Mouse (Mus musculus) limb, embryonic 13.5 days (tissue): Measurements from ENCODE around the gene Cox8b. TPM values are rescaled to one million over a fixed set of nuclear protein-coding genes. Genes with fewer than 3 reads are reported as not detected.

ENCODE experiments used
- ATAC-seq: fragments of 200-750 bp; cut with Nextera tagmentation; 2 replicates; pipeline ENCODE4 v1.8.0; 2017; ENCODE audit warnings: low read depth, moderate number of reproducible peaks, moderate TSS enrichment; ENCODE audit not compliant: low FRiP score
- H3K27ac ChIP-seq: fragments of 300-500 bp; sonication (generic); 2 replicates; pipeline ENCODE4 v1.5.1; 2015; ENCODE audit warnings: inconsistent platforms, mild to moderate bottlenecking, moderate library complexity
- H3K27me3 ChIP-seq: fragments of 300-500 bp; sonication (generic); 2 replicates; pipeline ENCODE4 v1.6.1; 2015; ENCODE audit warnings: mild to moderate bottlenecking, inconsistent platforms
- H3K36me3 ChIP-seq: fragments of 300-500 bp; sonication (generic); 2 replicates; pipeline ENCODE4 v1.6.1; 2015; ENCODE audit warnings: inconsistent platforms, mild to moderate bottlenecking, moderate library complexity
- H3K4me1 ChIP-seq: fragments of 300-500 bp; sonication (generic); 2 replicates; pipeline ENCODE4 v1.6.1; 2015; ENCODE audit warnings: inconsistent platforms
- H3K4me2 ChIP-seq: fragments of 300-500 bp; sonication (generic); replicated peaks from 2 replicates; pipeline ENCODE4 v1.6.1; 2015; ENCODE audit warnings: inconsistent platforms, mild to moderate bottlenecking, moderate library complexity
- H3K4me3 ChIP-seq: fragments of 300-500 bp; sonication (generic); 2 replicates; pipeline ENCODE4 v1.5.1; 2015; ENCODE audit warnings: moderate library complexity, mild to moderate bottlenecking, inconsistent platforms
- H3K9ac ChIP-seq: fragments of 300-500 bp; sonication (generic); 2 replicates; pipeline ENCODE4 v1.6.1; 2015; ENCODE audit warnings: mild to moderate bottlenecking, inconsistent platforms
- H3K9me3 ChIP-seq: fragments of 300-500 bp; sonication (generic); 2 replicates; pipeline ENCODE4 v1.6.1; 2016; ENCODE audit warnings: inconsistent platforms
- WGBS: fragments of 180-500 bp; shearing (Covaris S2); methylation state at CpG from one replicate; pipeline ENCODE4 v1.1.7; 2015; 5-methylcytosine and 5-hydroxymethylcytosine counted together
- polyA plus RNA-seq: library from polyadenylated mRNA; unstranded; fragments of >200 nt; fragmentation: Nextera tagmentation; extraction: Ambion mirVana; gene quantifications from 2 replicates; pipeline ENCODE4 v1.2.1, GENCODE M21; 2015

Gene Cox8b
- polyA plus RNA-seq, 1 experiment from 2014 or later = 9.3 TPM

DNA sequence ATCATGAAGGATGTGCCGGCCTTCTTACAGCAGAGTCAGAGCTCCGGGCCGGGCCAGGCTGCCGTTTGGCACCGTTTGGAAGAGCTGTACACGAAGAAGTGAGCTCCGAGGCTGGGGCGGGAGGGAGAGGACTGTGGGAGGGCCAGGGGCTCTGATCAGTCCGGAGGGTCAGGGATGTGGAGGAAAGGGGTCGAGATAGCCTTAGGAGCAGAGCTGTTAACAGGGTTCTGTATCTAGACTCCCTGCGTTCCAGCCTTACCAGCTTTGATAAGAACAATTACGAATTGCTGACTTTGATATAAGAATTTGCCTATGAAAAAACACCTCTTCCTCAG is 17.8 kb downstream of the Cox8b start:
- H3K9me3 ChIP-seq = no peaks in the 10 kb centered on the region
- H3K4me1 ChIP-seq = peaks cover 21% of the 10 kb centered on the region
- no peaks in the 10 kb centered on the region for H3K27me3 ChIP-seq
- H3K27ac ChIP-seq = peak overlapping the region; percentile 76; the same call in 1 of the 2 replicates
- peak overlapping the region; percentile 95 for H3K4me3 ChIP-seq
- peaks cover 40% of the 10 kb centered on the region for H3K36me3 ChIP-seq
- peak overlapping the region; percentile 81 for H3K9ac ChIP-seq
- WGBS = under 1% methylated on average over 12 of the region's 12 CpGs
- ATAC-seq = peak; percentile 48; the same call in 1 of the 2 replicates
- H3K4me2 ChIP-seq = peak overlapping the region; percentile 73

DNA sequence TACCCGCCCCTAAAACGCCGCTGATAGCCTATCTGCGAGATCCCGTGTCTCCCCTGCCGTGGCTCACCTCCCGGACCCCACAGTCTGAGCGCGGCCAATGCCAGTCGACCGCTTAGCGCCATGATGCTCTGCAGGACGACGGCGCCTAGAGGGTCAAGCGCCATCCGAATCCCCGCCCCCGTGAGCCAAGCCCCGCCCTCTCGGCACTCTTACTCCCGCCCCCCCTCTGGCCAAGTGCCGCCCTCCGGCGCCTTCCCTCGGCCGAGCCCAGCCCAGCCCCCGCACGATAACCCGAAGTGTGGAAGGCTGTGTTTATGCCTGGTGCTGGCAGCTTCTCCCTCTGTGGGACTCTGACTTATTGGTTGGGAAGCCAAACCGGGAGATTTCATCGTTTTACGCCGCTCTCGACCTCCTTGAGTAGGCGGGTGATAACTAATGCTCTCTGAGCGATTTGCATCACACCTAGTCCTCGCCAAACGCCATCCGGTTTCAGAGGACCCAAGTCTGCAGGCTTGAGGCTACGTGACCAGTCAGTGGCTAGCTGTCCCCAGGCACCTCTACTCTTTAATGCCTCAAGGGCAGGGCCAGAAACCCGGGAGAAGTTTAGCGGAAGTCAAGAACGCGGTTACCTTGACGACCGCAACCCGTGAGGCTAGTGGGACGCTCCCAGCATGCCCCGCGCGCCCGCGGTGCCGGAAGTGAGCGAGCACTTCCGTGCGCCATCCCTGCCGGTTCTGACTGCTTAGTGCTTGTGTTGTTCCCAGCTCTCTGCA is 18.4 kb downstream of the Cox8b start, which contains the start of the genes Psmd13 and Sirt3:
Psmd13 (plus strand) TSS at position 273 of the 773 bp plus-strand sequence.
Sirt3 (minus strand) TSS at position 614 of the 773 bp plus-strand sequence.
- no peaks in the 10 kb centered on the region for H3K27me3 ChIP-seq
- peak; percentile 96 for ATAC-seq
- peaks cover 40% of the 10 kb centered on the region for H3K36me3 ChIP-seq
- peaks cover 21% of the 10 kb centered on the region for H3K4me1 ChIP-seq
- peak within 1 kb of the TSS; percentile 73 for H3K4me2 ChIP-seq
- peak within 1 kb of the TSS; percentile 95 for H3K4me3 ChIP-seq
- peak within 1 kb of the TSS; percentile 81 for H3K9ac ChIP-seq
- under 1% methylated on average over 59 of the region's 59 CpGs for WGBS
- H3K9me3 ChIP-seq = no peaks in the 10 kb centered on the region
- peak within 1 kb of the TSS; percentile 76 for H3K27ac ChIP-seq

DNA sequence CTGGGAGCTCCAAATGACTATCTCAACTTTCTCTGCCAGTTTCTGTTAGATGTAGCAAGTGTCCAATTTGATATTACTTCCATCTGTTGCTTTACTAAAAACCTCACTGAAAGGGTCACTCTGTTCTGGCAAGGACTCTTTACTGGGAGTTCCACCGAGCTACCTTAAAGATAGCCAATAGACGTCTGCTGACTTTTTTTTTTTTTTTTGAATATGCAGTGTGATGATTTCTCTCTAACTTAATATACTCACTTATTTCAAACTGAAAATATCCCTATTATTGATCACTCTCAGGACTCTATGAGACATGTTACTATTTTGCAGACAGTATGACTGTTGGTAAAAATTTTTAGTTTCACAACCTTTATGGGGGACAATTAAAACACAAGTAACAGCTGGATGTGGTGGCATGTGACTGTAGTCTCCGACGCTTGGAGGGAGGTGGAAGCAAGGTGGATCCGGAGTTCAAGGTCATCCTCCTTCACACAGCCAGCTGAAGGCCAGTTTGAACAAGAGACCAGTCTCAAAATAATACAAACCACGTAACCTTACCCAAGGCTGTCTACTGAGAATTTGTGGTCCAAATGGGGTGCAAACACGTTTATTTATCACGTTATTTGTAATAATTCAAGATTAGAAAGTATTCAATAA is 19.3 kb downstream of the Cox8b start:
- 15% methylated on average over 8 of the region's 8 CpGs for WGBS
- 0 out of 2 replicates have a peak overlapping the region, but pooled peaks have one; percentile 76 for H3K27ac ChIP-seq
- no peak for ATAC-seq

GRCm38 (mm10) chr7:140880419-140880818 is 19.8 kb downstream of the Cox8b start:
- no peak overlapping the region for H3K9ac ChIP-seq
- peaks cover 21% of the 10 kb centered on the region for H3K4me1 ChIP-seq
- WGBS = 87% methylated on average over 3 of the region's 3 CpGs

More for the DNA sequence above, 19.3 kb downstream of the Cox8b start:
- peak overlapping the region; percentile 73 for H3K4me2 ChIP-seq
- H3K27me3 ChIP-seq = no peaks in the 10 kb centered on the region
- peak overlapping the region; percentile 81 for H3K9ac ChIP-seq
- no peaks in the 10 kb centered on the region for H3K9me3 ChIP-seq
- H3K4me1 ChIP-seq = peaks cover 21% of the 10 kb centered on the region
- H3K4me3 ChIP-seq = peak overlapping the region; percentile 95
- H3K36me3 ChIP-seq = peaks cover 40% of the 10 kb centered on the region

DNA sequence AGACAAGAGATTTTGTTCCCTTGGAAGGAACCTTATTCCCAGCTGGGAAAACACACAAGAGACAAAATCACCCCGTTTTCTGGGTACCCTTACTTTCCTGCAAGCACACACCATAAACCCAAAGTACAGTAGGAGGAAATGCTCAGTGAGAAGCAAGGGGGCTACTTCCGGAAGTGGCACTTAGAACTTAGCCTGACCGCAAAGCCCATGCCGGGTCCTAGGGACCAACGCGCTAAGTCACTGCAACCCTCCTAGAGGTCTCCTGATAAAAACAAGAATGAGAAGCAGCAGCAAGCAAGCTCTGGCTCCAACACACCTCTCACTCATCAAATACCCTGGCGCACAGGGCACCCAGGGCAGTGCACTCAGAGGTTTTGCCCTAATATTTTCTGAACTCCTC is 20.9 kb downstream of the Cox8b start:
- WGBS = 89% methylated on average over 7 of the region's 7 CpGs
- Histone ChIP-seq H3K27me3 (no peaks in the 10 kb centered on the region), H3K9ac (no peak overlapping the region), H3K4me2 (no peak overlapping the region), H3K9me3 (no peaks in the 10 kb centered on the region), H3K4me1 (peaks cover 21% of the 10 kb centered on the region), H3K36me3 (peaks cover 37% of the 10 kb centered on the region), H3K27ac (no peak overlapping the region), H3K4me3 (no peak overlapping the region)
- ATAC-seq = no peak

More at GRCm38 (mm10) chr7:140880419-140880818, 19.8 kb downstream of the Cox8b start:
- peaks cover 39% of the 10 kb centered on the region for H3K36me3 ChIP-seq
- H3K27ac ChIP-seq = no peak overlapping the region
- no peaks in the 10 kb centered on the region for H3K9me3 ChIP-seq
- H3K27me3 ChIP-seq = no peaks in the 10 kb centered on the region
- no peak for ATAC-seq
- peak overlapping the region; percentile 73 for H3K4me2 ChIP-seq
- H3K4me3 ChIP-seq = peak overlapping the region; percentile 95; the same call in 1 of the 2 replicates

DNA sequence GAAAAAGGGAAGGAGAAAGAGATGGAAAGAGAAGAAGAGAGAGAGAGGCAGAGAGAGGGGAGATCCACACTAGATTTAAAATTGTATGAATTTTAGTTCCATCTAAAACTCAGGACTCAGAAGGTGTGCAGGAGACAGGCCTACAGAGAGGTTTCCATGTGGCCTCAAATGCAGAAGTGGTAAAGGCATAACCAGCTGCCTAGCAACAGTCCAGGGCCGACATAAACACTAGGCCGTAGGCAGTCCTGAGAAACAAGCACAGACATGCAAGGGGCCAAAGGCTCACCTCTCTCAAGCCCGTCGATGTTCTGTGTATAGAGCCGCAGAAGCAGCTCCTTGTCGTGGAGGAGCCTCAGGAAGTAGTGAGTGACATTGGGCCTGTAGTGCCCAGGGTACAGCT is 22.9 kb downstream of the Cox8b start:
- H3K9ac ChIP-seq = no peak overlapping the region
- no peak for ATAC-seq
- no peaks in the 10 kb centered on the region for H3K27me3 ChIP-seq
- H3K4me2 ChIP-seq = no peak overlapping the region
- no peaks in the 10 kb centered on the region for H3K9me3 ChIP-seq
- no peak overlapping the region for H3K27ac ChIP-seq
- peaks cover 36% of the 10 kb centered on the region for H3K36me3 ChIP-seq
- 79% methylated on average over 6 of the region's 6 CpGs for WGBS
- no peak overlapping the region for H3K4me3 ChIP-seq
- peaks cover 12% of the 10 kb centered on the region for H3K4me1 ChIP-seq

- Histone ChIP-seq H3K9ac (no peak overlapping the region), H3K9me3 (no peaks in the 10 kb centered on the region), H3K4me3 (no peak overlapping the region), H3K4me1 (no peaks in the 10 kb centered on the region), H3K4me2 (no peak overlapping the region), H3K27me3 (no peaks in the 10 kb centered on the region), H3K36me3 (peaks cover 39% of the 10 kb centered on the region), H3K27ac (no peak overlapping the region)
- 84% methylated on average over 4 of the region's 4 CpGs for WGBS
- ATAC-seq = no peak
Observed at GRCm38 (mm10) chr7:140874224-140874623, 26.0 kb downstream of the Cox8b start.

DNA sequence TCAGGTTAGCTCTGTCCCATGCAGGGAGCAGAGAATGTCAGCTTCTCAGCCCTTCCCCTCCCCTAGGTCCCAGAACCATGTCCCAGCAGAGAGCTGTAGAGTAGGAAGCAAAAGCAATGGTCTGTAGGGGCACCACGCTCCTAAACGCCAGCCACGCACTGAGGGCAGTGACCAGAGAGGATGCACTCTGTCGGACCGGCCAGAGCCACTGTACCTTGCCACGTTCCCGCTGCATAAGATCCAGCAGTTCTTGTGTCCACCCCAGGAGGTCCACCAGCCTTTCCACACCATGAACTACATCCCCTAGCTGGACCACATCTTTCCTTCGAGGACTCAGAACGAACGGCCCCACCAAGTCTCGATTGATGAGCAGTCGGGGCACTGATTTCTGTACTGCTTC is 35.5 kb downstream of the Cox8b start:
- H3K9me3 ChIP-seq = no peaks in the 10 kb centered on the region
- H3K27ac ChIP-seq = no peak overlapping the region
- H3K9ac ChIP-seq = no peak overlapping the region
- WGBS = 91% methylated on average over 12 of the region's 12 CpGs
- H3K36me3 ChIP-seq = peaks cover 77% of the 10 kb centered on the region
- H3K4me1 ChIP-seq = no peaks in the 10 kb centered on the region
- H3K4me3 ChIP-seq = no peak overlapping the region
- H3K27me3 ChIP-seq = no peaks in the 10 kb centered on the region
- ATAC-seq = no peak
- H3K4me2 ChIP-seq = no peak overlapping the region

- ATAC-seq = no peak
- H3K9me3 ChIP-seq = no peaks in the 10 kb centered on the region
- H3K4me1 ChIP-seq = peaks cover 16% of the 10 kb centered on the region
- no peaks in the 10 kb centered on the region for H3K27me3 ChIP-seq
- no peak overlapping the region for H3K9ac ChIP-seq
- H3K27ac ChIP-seq = no peak overlapping the region
- H3K4me3 ChIP-seq = no peak overlapping the region
- 86% methylated on average over 5 of the region's 5 CpGs for WGBS
- H3K36me3 ChIP-seq = peaks cover 68% of the 10 kb centered on the region
- no peak overlapping the region for H3K4me2 ChIP-seq
Observed at GRCm38 (mm10) chr7:140860728-140861127, 39.5 kb downstream of the Cox8b start.

- no peak overlapping the region for H3K4me2 ChIP-seq
- 74% methylated on average over 6 of the region's 6 CpGs for WGBS
- H3K4me1 ChIP-seq = peaks cover 22% of the 10 kb centered on the region
- no peak for ATAC-seq
- no peaks in the 10 kb centered on the region for H3K9me3 ChIP-seq
- H3K36me3 ChIP-seq = peaks cover 64% of the 10 kb centered on the region
- H3K9ac ChIP-seq = no peak overlapping the region
- no peak overlapping the region for H3K27ac ChIP-seq
- H3K27me3 ChIP-seq = no peaks in the 10 kb centered on the region
- no peak overlapping the region for H3K4me3 ChIP-seq
Observed at GRCm38 (mm10) chr7:140859997-140860396, 40.2 kb downstream of the Cox8b start.

- Histone ChIP-seq H3K9ac (peak overlapping the region; percentile 87), H3K4me3 (peak overlapping the region; percentile 88), H3K4me1 (peaks cover 28% of the 10 kb centered on the region), H3K36me3 (peaks cover 63% of the 10 kb centered on the region), H3K4me2 (peak overlapping the region; percentile 100), H3K27ac (no peak overlapping the region), H3K27me3 (no peaks in the 10 kb centered on the region), H3K9me3 (no peaks in the 10 kb centered on the region)
- no peak for ATAC-seq
- 93% methylated on average over 8 of the region's 8 CpGs for WGBS
Observed at GRCm38 (mm10) chr7:140858746-140859145, 41.5 kb downstream of the Cox8b start.
